Mouse (Mus musculus): ENCODE results near the gene Rasgrp2. TPM values are rescaled to one million over a fixed set of nuclear protein-coding genes. Genes with fewer than 3 reads are reported as not detected.
A peak's percentile ranks its signal among the peaks of the same experiment; 100 is the strongest.

Gene Rasgrp2
- total RNA-seq, 2 experiments from 2014 or later, result 14.9 to 24.6 TPM

DNA sequence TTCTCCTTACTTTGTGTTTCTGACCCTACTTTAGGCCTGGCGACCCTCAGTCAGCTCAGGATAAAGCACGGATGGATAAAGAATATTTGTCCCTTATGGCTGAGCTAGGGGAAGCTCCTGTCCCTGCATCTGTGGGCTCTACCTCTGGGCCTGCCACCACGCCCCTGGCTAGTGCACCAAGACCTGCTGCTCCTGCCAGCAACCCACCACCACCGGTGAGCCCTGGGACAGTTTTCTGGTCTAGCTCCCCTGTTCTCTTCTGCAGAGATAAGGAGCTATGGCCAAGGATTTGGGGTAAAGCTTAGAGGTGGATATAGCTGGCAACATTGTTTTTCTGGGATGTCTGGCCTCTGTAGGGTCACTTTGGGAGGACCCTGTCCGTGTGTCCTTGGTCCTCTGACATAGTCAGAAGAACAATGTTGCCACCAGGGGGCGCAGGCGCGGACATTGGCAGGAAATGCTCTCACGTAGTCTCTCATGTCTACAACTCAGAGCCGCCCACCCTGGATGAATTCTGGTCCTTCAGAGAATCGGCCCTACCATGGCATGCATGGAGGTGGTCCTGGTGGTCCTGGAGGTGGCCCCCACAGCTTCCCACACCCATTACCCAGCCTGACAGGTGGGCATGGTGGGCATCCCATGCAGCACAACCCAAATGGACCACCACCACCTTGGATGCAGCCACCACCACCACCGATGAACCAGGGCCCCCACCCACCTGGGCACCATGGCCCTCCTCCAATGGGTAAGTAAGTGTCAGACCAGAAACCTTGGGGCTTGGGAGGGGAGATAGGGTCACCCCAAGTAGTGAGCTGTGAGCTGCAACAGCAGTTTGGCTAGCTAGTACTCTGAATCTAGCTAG, 25.4 kb upstream of the Rasgrp2 start:
- DNase-seq, result peak; percentile 92
- TF ChIP-seq CTCF (IDR thresholded peaks at IDR 0.05), result peak; percentile 87
- peak overlapping the region; percentile 60 for H3K4me3 ChIP-seq
- intact Hi-C loops (cut with DNase I), result loop anchor here (2.0 kb wide), 1 partner anchor 27 kb away; no protein-coding TSS in a partner anchor
- H3K27ac ChIP-seq, result peak overlapping the region; percentile 92

DNA sequence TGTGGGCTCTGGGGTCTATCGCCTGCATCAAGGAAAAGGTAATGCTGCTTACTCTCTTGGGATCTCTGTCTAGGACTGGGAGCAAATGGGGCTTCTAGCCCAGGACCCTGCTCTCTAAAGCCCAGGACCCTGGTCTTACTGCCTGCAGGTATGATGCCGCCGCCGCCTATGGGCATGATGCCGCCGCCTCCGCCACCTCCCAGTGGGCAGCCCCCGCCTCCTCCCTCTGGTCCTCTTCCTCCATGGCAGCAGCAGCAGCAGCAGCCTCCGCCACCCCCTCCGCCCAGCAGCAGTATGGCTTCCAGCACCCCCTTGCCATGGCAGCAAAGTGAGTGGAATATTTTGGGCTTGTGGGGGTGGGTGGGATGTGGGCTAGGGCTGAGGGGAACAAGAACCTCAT, 24.6 kb upstream of the Rasgrp2 start:
- intact Hi-C loops (cut with DNase I), result no loop called here

GRCm38 (mm10) chr19:6375423-6376254, 23.5 kb upstream of the Rasgrp2 start:
- DNase-seq, result peak; percentile 52
- Histone ChIP-seq H3K27ac (peak overlapping the region; percentile 92), H3K4me3 (peak overlapping the region; percentile 64)
- intact Hi-C loops (cut with DNase I), result loop anchor here (1.0 kb wide), 1 partner anchor 9 kb away; the partner anchor contains the start of gene Pygm
- no peak for TF ChIP-seq CTCF (IDR thresholded peaks at IDR 0.05)

More for the DNA sequence above, 24.6 kb upstream of the Rasgrp2 start:
- DNase-seq, result peak; percentile 50
- TF ChIP-seq CTCF (IDR thresholded peaks at IDR 0.05), result no peak
- H3K4me3 ChIP-seq, result peak overlapping the region; percentile 60
- peak overlapping the region; percentile 92 for H3K27ac ChIP-seq

GRCm38 (mm10) chr19:6376255-6376564, 22.9 kb upstream of the Rasgrp2 start:
- DNase-seq, result peak; percentile 88
- peak; percentile 79 for TF ChIP-seq CTCF (IDR thresholded peaks at IDR 0.05)

GRCm38 (mm10) chr19:6376643-6377042, 22.5 kb upstream of the Rasgrp2 start:
- peak overlapping the region; percentile 92 for H3K27ac ChIP-seq

More at GRCm38 (mm10) chr19:6376255-6376564, 22.9 kb upstream of the Rasgrp2 start:
- intact Hi-C loops (cut with DNase I), result loop anchor here (1.0 kb wide), 1 partner anchor 8 kb away; the partner anchor contains the start of gene Pygm
- Histone ChIP-seq H3K27ac (peak overlapping the region; percentile 92), H3K4me3 (peak overlapping the region; percentile 64)

GRCm38 (mm10) chr19:6377327-6378040, 21.7 kb upstream of the Rasgrp2 start:
- intact Hi-C loops (cut with DNase I), result no loop called here
- peak overlapping the region; percentile 92 for H3K27ac ChIP-seq

More at GRCm38 (mm10) chr19:6376643-6377042, 22.5 kb upstream of the Rasgrp2 start:
- DNase-seq, result peak; percentile 68
- no peak for TF ChIP-seq CTCF (IDR thresholded peaks at IDR 0.05)
- intact Hi-C loops (cut with DNase I), result loop anchor here (1.0 kb wide), 1 partner anchor 8 kb away; the partner anchor contains the start of gene Pygm
- H3K4me3 ChIP-seq, result peak overlapping the region; percentile 64

GRCm38 (mm10) chr19:6380411-6381166, 18.6 kb upstream of the Rasgrp2 start:
- peak overlapping the region; percentile 98 for H3K27ac ChIP-seq
- peak; percentile 19 for DNase-seq
- intact Hi-C loops (cut with DNase I), result no loop called here
- no peak for TF ChIP-seq CTCF (IDR thresholded peaks at IDR 0.05)
- H3K4me3 ChIP-seq, result peak overlapping the region; percentile 26; the same call in 1 of the 2 replicates

More at GRCm38 (mm10) chr19:6377327-6378040, 21.7 kb upstream of the Rasgrp2 start:
- peak overlapping the region; percentile 64 for H3K4me3 ChIP-seq
- TF ChIP-seq CTCF (IDR thresholded peaks at IDR 0.05), result no peak
- DNase-seq, result peak; percentile 74

DNA sequence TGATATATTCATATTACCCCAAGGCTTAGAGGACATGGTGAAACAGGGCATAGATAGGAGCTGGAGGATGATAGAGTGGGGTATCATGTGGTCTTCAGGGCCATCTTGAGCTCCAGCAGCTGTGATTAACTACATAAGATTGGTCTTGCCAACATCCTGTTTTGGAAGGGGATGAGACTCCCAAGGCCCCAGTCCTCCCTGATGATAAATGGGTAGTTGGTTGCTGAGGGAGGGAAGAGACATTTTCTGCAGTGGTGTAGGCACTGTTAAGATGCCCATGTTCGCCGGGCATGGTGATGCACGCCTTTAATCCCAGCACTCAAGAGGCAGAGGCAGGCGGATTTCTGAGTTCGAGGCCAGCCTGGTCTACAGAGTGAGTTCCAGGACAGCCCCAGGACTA, 17.9 kb upstream of the Rasgrp2 start:
- intact Hi-C loops (cut with DNase I), result no loop called here
- peak; percentile 38 for DNase-seq
- H3K27ac ChIP-seq, result peak overlapping the region; percentile 98
- no peak overlapping the region for H3K4me3 ChIP-seq
- no peak for TF ChIP-seq CTCF (IDR thresholded peaks at IDR 0.05)

GRCm38 (mm10) chr19:6382323-6382924, 16.7 kb upstream of the Rasgrp2 start:
- H3K4me3 ChIP-seq, result peak overlapping the region; percentile 71
- H3K27ac ChIP-seq, result peak overlapping the region; percentile 98
- intact Hi-C loops (cut with DNase I), result no loop called here
- no peak for TF ChIP-seq CTCF (IDR thresholded peaks at IDR 0.05)
- peak; percentile 79 for DNase-seq

DNA sequence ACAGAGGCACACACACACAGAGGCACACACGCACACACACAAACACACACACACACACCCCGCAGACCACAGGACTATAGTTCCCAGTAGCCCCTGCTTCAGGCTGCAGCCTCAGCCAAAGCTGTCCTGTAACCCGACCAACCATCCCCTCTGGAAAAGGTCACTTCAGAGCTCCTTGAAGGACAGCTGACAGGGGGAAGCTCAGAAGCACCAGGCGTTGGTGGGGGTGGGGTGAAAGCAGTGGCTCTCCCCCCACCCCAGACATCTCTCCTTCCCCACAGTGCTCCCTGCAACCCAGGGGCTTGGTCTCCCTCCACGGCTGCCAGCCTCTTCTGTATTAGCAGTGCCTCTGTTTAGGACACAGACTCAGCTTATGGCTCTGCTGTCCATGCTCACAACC, 15.7 kb upstream of the Rasgrp2 start:
- peak overlapping the region; percentile 98 for H3K27ac ChIP-seq
- intact Hi-C loops (cut with DNase I), result no loop called here
- peak overlapping the region; percentile 71 for H3K4me3 ChIP-seq
- peak; percentile 87 for DNase-seq
- TF ChIP-seq CTCF (IDR thresholded peaks at IDR 0.05), result no peak

- Histone ChIP-seq H3K4me3 (peak within 1 kb of the TSS; percentile 71), H3K27ac (peak within 1 kb of the TSS; percentile 98)
- no peak; the same call in 1 of the 2 replicates for TF ChIP-seq CTCF (IDR thresholded peaks at IDR 0.05)
- intact Hi-C loops (cut with DNase I), result loop anchor here (1.0 kb wide), 1 partner anchor 8 kb away; no protein-coding TSS in a partner anchor
- peak; percentile 96 for DNase-seq
Measured at GRCm38 (mm10) chr19:6384128-6384527, 15.0 kb upstream of the Rasgrp2 start, which contains the start of gene Pygm. Pygm (plus strand) TSS chr19:6384399.
